Mouse (Mus musculus): Measurements from ENCODE around the gene Adamts8. TPM values are rescaled to one million over a fixed set of nuclear protein-coding genes. Genes with fewer than 3 reads are reported as not detected.

Adamts8 gene
- total and polyA plus RNA-seq, 3 experiments, result not detected

- no peak overlapping the region for H3K4me3 ChIP-seq (ENCODE audit: control insufficient read depth in 1 of 2, insufficient read depth in 1 of 2, low read depth in 2 of 2, low read length in 2 of 2)
- H3K4me1 ChIP-seq (ENCODE audit: control insufficient read depth in 1 of 2, insufficient read depth in 2 of 2, low read length in 2 of 2), result no peaks in the 10 kb centered on the region
- no peak for TF ChIP-seq ETS1 (IDR thresholded peaks at IDR 0.05; ENCODE audit: low read depth, low read length)
- H3K27me3 ChIP-seq (ENCODE audit: control insufficient read depth in 1 of 2, insufficient read depth in 2 of 2, low read length in 2 of 2), result no peaks in the 10 kb centered on the region
- no peak overlapping the region for H3K9ac ChIP-seq (ENCODE audit: control insufficient read depth, low read depth, low read length, poor library complexity, severe bottlenecking)
- no peaks in the 10 kb centered on the region for H3K36me3 ChIP-seq (ENCODE audit: control insufficient read depth in 1 of 2, insufficient read depth in 2 of 2, low read length in 2 of 2)
- no peak overlapping the region for H3K27ac ChIP-seq (ENCODE audit: control insufficient read depth, low read depth, low read length)
- H3K9me3 ChIP-seq (replicated peaks; ENCODE audit: insufficient read depth, low read length), result no peaks in the 10 kb centered on the region
- H3K79me2 ChIP-seq (ENCODE audit: control insufficient read depth, insufficient read depth, low read length, poor library complexity), result no peaks in the 10 kb centered on the region
- no peak for DNase-seq (ENCODE audit: low read depth, low spot score)
These were observed 28.1 kb upstream of the Adamts8 start for GRCm38 (mm10) chr9:30914241-30914640.

DNA sequence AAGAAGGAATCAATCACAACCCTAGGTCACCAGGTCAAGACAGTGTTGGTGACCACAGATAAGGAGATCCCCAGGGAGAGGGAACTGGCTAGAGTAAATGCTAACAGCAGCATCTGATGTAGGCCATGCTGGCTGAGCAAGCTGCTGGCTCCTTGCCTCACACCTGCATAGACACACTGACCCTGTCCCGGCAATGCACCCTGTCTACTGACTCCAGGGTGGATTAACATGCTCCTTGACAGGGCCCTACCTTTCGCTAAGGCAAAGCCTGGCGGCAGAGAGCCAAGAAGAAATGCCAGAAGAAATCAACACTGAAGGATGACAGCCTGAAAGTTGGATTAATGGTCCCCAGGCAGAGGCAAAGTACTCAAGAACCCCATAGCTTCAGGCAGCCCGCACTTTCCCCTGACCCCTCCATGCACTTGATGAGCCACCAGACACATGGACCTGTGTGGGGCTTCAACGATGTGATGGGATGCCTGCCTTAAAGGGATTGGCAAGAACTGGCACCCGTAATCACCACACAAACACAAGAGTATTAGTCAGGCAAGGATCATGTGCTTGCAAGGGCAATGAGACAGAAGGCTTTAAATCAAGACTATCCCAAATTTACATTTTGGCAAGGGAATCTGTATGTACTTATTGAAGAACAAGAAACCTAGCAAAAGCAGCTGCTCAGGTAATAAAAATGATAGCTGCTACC lies 25.9 kb upstream of the Adamts8 start:
- H3K36me3 ChIP-seq (ENCODE audit: control insufficient read depth in 1 of 2, insufficient read depth in 2 of 2, low read length in 2 of 2), result no peaks in the 10 kb centered on the region
- H3K9me3 ChIP-seq (replicated peaks; ENCODE audit: insufficient read depth, low read length), result no peaks in the 10 kb centered on the region
- DNase-seq (ENCODE audit: low read depth, low spot score), result no peak
- H3K27me3 ChIP-seq (ENCODE audit: control insufficient read depth in 1 of 2, insufficient read depth in 2 of 2, low read length in 2 of 2), result no peaks in the 10 kb centered on the region
- H3K9ac ChIP-seq (ENCODE audit: control insufficient read depth, low read depth, low read length, poor library complexity, severe bottlenecking), result no peak overlapping the region
- no peaks in the 10 kb centered on the region for H3K79me2 ChIP-seq (ENCODE audit: control insufficient read depth, insufficient read depth, low read length, poor library complexity)
- TF ChIP-seq ZMIZ1 (IDR thresholded peaks at IDR 0.05; ENCODE audit: low read depth, low read length) (no peak), MYC (IDR thresholded peaks at IDR 0.05; ENCODE audit: low read depth, low read length) (no peak), MAZ (IDR thresholded peaks at IDR 0.05; ENCODE audit: low read depth, low read length) (no peak), GABPA (IDR thresholded peaks at IDR 0.05; ENCODE audit: low read depth, low read length) (no peak), POLR2AphosphoS2 (IDR thresholded peaks at IDR 0.05; ENCODE audit: low read length) (no peak), TBP (IDR thresholded peaks at IDR 0.05; ENCODE audit: low read depth, low read length) (no peak), CHD2 (IDR thresholded peaks at IDR 0.05; ENCODE audit: low read length) (no peak), RCOR1 (IDR thresholded peaks at IDR 0.05; ENCODE audit: low read depth, low read length) (no peak), UBTF (IDR thresholded peaks at IDR 0.05; ENCODE audit: borderline replicate concordance, insufficient read depth, low read depth, low read length) (no peak), SMC3 (IDR thresholded peaks at IDR 0.05; ENCODE audit: low read depth, low read length) (no peak), USF1 (IDR thresholded peaks at IDR 0.05; ENCODE audit: low read depth, low read length) (no peak), USF2 (IDR thresholded peaks at IDR 0.05; ENCODE audit: borderline replicate concordance in 1 of 2, insufficient read depth in 1 of 2, low read depth in 1 of 2, low read length in 2 of 2) (no peak), NELFE (IDR thresholded peaks at IDR 0.05; ENCODE audit: low read depth, low read length) (no peak), JUND (IDR thresholded peaks at IDR 0.05; ENCODE audit: low read depth, low read length) (no peak), ETS1 (IDR thresholded peaks at IDR 0.05; ENCODE audit: low read depth, low read length) (no peak), MYB (IDR thresholded peaks at IDR 0.05; ENCODE audit: low read depth, low read length) (no peak), SIN3A (IDR thresholded peaks at IDR 0.05; ENCODE audit: low read length) (no peak), GATA1 (IDR thresholded peaks at IDR 0.05; ENCODE audit: low read depth, low read length) (no peak)
- H3K27ac ChIP-seq (ENCODE audit: control insufficient read depth, low read depth, low read length), result no peak overlapping the region
- H3K4me1 ChIP-seq (ENCODE audit: control insufficient read depth in 1 of 2, insufficient read depth in 2 of 2, low read length in 2 of 2), result no peaks in the 10 kb centered on the region
- no peak overlapping the region for H3K4me3 ChIP-seq (ENCODE audit: control insufficient read depth in 1 of 2, insufficient read depth in 1 of 2, low read depth in 2 of 2, low read length in 2 of 2)
